Mouse (Mus musculus): ENCODE measurements around the gene Rrh.
A peak's percentile ranks its signal among the peaks of the same experiment; 100 is the strongest.

Rrh gene

GRCm38 (mm10) chr3:129822206-129822775 lies at the start of gene Rrh:
Gene Rrh (minus strand): TSS chr3:129822587.
- DNase-seq (ENCODE audit: low spot score in 2 of 2), result no peak

DNA sequence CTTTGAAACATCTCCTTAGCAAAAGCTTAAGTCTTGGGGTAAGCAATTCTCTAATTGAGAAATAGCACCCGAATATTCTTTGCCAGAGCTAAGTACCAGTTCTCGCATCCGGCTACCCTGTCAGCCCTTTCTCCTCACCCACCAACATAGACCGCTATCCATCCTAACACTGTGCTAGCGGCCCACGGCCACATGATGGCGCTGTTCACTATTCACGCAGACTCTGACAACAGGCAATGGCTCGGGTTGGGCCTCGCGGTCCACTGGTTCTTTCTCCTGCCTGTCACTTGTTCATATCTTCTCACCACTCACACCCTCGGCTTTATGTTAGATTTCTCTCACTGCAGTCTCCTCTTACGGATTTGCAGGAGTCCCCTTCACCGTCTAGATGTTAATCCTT lies 41.3 kb upstream of the Rrh start:
- peak in 1 of 2 experiments; percentile 16 for DNase-seq (ENCODE audit: low spot score in 2 of 2)

GRCm38 (mm10) chr3:129862592-129862991 lies 40.2 kb upstream of the Rrh start:
- DNase-seq (ENCODE audit: low spot score in 2 of 2), result no peak

DNA sequence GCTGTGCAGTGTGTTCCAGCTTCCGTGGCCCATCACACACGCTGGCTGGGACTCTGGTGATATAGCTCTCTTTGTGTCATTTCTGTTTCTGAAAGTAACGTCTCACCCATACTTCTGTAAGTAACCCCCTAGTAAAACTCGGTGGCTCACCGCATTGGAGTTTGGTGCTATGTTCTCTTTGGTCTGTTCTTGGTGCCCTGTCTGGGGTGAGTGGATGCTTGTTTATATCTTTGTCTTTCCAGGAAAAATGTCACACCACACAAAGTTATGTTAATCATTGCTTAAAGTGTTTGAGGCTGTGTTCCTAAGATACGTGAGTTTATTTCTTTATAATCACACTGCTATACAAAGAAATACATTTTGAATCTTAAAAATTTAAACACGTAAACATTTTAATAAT lies 24.5 kb upstream of the Rrh start:
- DNase-seq (ENCODE audit: low spot score in 2 of 2), result no peak

- no peak for DNase-seq (ENCODE audit: low spot score in 2 of 2)
Measured at GRCm38 (mm10) chr3:129845868-129846267, 23.5 kb upstream of the Rrh start.

- DNase-seq (ENCODE audit: low spot score in 2 of 2), result no peak
Measured at GRCm38 (mm10) chr3:129838017-129838416, 15.6 kb upstream of the Rrh start.

- DNase-seq (ENCODE audit: low spot score in 2 of 2), result no peak
Measured at GRCm38 (mm10) chr3:129836965-129837364, 14.6 kb upstream of the Rrh start.

GRCm38 (mm10) chr3:129836051-129836697 lies 13.8 kb upstream of the Rrh start:
- DNase-seq (ENCODE audit: low spot score in 2 of 2), result no peak

DNA sequence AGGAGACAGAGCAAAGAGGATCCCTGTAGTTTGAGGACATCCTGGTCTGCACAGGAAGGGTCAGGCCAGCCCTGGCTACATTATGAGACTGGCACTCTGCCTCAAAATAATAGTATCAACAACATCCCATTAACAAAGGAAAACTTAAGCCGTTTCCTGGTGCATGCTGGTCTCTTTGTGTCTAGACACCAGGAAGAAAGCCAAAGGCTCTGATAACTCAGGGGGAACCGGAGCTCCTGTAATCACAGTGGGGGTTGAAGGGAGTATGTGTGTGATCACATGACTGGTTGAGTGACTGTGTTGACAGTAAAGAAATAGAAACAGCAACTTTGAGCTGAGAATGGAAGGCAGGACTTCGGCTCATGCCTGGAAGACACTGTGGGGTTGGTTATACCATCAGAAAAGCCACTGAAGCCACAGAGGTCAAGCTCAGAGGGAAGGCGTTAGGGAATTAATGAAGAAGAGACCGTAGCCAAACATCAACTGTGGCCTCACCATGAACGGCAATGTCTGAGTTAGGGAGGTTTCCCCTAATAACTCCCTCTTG lies 13.1 kb upstream of the Rrh start, which contains the start of gene Cfi:
TSS of gene Cfi (plus strand) at position 497 of the 547 bp plus-strand sequence.
- no peak for DNase-seq (ENCODE audit: low spot score in 2 of 2)

- peak; percentile 92 to 93 for DNase-seq (ENCODE audit: low spot score in 2 of 2)
Measured at GRCm38 (mm10) chr3:129831035-129831568, 8.7 kb upstream of the Rrh start, which contains the start of gene Gar1. Gene Gar1 (minus strand): TSS chr3:129831396.

- DNase-seq (ENCODE audit: low spot score in 2 of 2), result no peak
Measured at GRCm38 (mm10) chr3:129830626-129831025, 8.2 kb upstream of the Rrh start.

GRCm38 (mm10) chr3:129827691-129828090 lies 5.3 kb upstream of the Rrh start:
- no peak for DNase-seq (ENCODE audit: low spot score in 2 of 2)

DNA sequence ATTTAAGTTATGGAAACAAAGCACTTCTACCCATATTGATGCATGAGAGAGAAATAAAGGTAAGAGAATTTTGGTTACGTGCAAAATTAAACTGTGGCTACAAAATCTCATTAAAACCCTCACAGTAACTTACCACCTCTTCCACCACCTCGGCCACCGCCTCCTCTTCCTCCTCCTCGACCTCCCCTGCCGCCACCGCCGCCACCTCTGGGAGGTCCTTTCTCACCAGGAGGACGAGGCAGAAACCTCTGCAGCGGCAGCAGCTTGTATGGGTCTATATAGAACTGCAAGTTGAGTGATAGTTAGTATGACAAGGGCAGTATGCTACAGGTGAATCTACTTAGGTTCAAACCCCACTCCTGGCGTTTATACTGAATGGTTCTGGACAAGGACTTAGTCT lies 4.3 kb upstream of the Rrh start:
- no peak for DNase-seq (ENCODE audit: low spot score in 2 of 2)

DNA sequence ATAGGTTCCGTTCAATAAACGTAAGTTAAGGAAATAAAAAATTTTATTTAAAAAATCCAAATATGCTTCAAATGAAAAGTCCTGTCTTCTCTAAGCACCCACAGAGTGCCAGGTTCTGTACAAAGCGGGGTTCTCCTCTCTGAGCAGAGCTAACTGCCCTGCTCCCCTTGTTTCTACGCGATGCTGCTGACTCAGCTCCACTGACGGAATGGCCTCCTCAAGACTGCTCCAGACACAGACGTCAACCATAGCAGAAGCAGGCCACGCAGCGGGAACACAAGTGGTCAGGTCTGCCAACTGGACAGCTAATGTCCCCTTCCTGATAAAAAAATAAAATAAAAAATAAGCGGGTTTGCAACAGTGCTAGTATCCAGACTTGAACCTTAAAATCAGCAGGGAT lies 2.5 kb upstream of the Rrh start:
- DNase-seq (ENCODE audit: low spot score in 2 of 2), result no peak

GRCm38 (mm10) chr3:129824146-129824545 lies 1.8 kb upstream of the Rrh start:
- no peak for DNase-seq (ENCODE audit: low spot score in 2 of 2)

- DNase-seq (ENCODE audit: low spot score in 2 of 2), result no peak
Measured at GRCm38 (mm10) chr3:129823293-129823692, 906 bp upstream of the Rrh start.

GRCm38 (mm10) chr3:129821736-129822135 lies 651 bp downstream of the Rrh start:
- DNase-seq (ENCODE audit: low spot score in 2 of 2), result no peak

GRCm38 (mm10) chr3:129820847-129821246 lies 1.5 kb downstream of the Rrh start:
- no peak for DNase-seq (ENCODE audit: low spot score in 2 of 2)

DNA sequence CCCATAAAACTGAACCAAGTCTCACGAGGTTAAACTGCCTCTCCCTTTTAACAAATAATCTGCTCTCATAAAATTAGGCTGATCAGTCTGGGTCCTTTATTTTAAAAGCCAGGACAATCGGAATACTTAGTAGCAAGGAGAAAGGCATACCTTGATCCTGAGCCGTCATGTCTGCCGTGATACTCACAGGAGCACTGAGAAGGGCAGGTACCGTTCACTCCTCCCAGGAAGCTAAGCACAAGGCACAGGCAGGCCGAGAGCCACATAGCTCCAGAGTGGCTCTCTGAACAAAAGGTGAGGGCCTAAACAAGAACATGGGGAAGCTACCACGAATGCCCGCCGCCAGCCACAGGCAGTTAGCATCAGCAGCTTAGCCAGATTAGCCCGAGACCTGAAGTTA lies 18.6 kb downstream of the Rrh start, which contains the start of gene Lrit3:
TSS of gene Lrit3 (minus strand) at position 266 of the 400 bp plus-strand sequence.
- DNase-seq (ENCODE audit: low spot score in 2 of 2), result no peak

DNA sequence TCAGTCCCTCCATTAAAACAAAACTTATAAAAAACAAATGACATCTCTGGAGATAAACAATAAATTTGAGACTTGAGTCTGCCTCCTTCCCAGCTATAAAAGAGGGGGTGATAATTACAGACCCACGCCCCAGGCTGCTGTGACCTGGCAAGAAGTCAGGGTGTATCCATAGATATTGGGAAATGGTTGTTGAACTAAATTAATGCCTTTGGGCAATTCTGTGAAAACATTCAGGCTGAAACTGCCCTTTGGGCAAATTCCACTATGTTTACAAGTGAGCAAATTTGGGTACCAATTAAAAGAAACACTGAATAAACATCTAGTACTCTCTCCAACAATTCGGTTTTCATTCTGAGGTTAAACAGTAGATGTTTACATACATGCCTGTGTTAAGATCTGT lies 23.4 kb downstream of the Rrh start:
- no peak for DNase-seq (ENCODE audit: low spot score in 2 of 2)

GRCm38 (mm10) chr3:129798551-129798950 lies 23.8 kb downstream of the Rrh start:
- DNase-seq (ENCODE audit: low spot score in 2 of 2), result no peak

GRCm38 (mm10) chr3:129797341-129797740 lies 25.0 kb downstream of the Rrh start:
- DNase-seq (ENCODE audit: low spot score in 2 of 2), result no peak

DNA sequence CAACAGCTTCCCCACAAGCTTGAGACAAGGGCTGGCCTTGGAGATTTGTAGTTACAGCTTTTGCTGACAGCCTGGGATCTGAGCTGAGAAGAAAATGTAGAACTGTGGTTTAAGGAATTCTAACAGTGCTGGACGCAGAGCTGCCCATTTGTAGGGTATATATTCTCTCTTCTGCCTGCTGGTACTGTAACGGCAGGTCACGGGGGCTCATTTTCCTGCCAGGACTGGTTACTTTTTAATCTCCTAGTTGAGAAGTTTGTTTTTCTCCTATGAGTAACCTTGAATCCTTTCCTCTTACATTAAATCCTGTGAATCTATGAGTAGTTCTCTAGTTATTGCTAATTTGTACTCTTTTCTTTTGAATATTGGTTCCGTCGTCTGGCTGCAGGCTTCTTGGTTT lies 28.6 kb downstream of the Rrh start:
- no peak for DNase-seq (ENCODE audit: low spot score in 2 of 2)
